Mouse (Mus musculus): ENCODE measurements around the gene 2310079G19Rik.

Gene 2310079G19Rik

GRCm38 (mm10) chr16:88627566-88627965, at the start of gene 2310079G19Rik:
Gene 2310079G19Rik (minus strand): TSS chr16:88627666.
- CTCF ChIA-PET = no interaction called here

- CTCF ChIA-PET = no interaction called here
These were observed 44.1 kb upstream of the 2310079G19Rik start, which contains the start of gene Krtap27-1 for GRCm38 (mm10) chr16:88671571-88671970. Gene Krtap27-1 (minus strand): TSS chr16:88671671.

- CTCF ChIA-PET = no interaction called here
These were observed 30.0 kb upstream of the 2310079G19Rik start for GRCm38 (mm10) chr16:88657426-88657825.

- CTCF ChIA-PET = no interaction called here
These were observed 24.5 kb upstream of the 2310079G19Rik start for GRCm38 (mm10) chr16:88651952-88652351.

GRCm38 (mm10) chr16:88651082-88651481, 23.6 kb upstream of the 2310079G19Rik start:
- CTCF ChIA-PET = no interaction called here

GRCm38 (mm10) chr16:88647358-88647846, 19.9 kb upstream of the 2310079G19Rik start, which contains the start of gene Krtap26-1:
Gene Krtap26-1 (minus strand): TSS chr16:88647796.
- CTCF ChIA-PET = no interaction called here

GRCm38 (mm10) chr16:88646366-88647111, 19.1 kb upstream of the 2310079G19Rik start:
- CTCF ChIA-PET = no interaction called here

GRCm38 (mm10) chr16:88640053-88640452, 12.6 kb upstream of the 2310079G19Rik start:
- CTCF ChIA-PET = no interaction called here

- CTCF ChIA-PET = no interaction called here
These were observed 7.7 kb upstream of the 2310079G19Rik start for GRCm38 (mm10) chr16:88635142-88635541.

- CTCF ChIA-PET = no interaction called here
These were observed 4.0 kb upstream of the 2310079G19Rik start for GRCm38 (mm10) chr16:88631474-88631873.

GRCm38 (mm10) chr16:88612712-88613111, 14.8 kb downstream of the 2310079G19Rik start:
- CTCF ChIA-PET = no interaction called here

GRCm38 (mm10) chr16:88611922-88612321, 15.5 kb downstream of the 2310079G19Rik start, which contains the start of gene Krtap24-1:
Gene Krtap24-1 (minus strand): TSS chr16:88612279.
- CTCF ChIA-PET = no interaction called here

- CTCF ChIA-PET = no interaction called here
These were observed 22.9 kb downstream of the 2310079G19Rik start for GRCm38 (mm10) chr16:88604570-88604969.

- CTCF ChIA-PET = no interaction called here
These were observed 25.0 kb downstream of the 2310079G19Rik start for GRCm38 (mm10) chr16:88602464-88602863.

GRCm38 (mm10) chr16:88600303-88600702, 27.2 kb downstream of the 2310079G19Rik start:
- CTCF ChIA-PET = no interaction called here

GRCm38 (mm10) chr16:88599504-88600237, 27.8 kb downstream of the 2310079G19Rik start:
- CTCF ChIA-PET = no interaction called here

- CTCF ChIA-PET = no interaction called here
These were observed 34.7 kb downstream of the 2310079G19Rik start for GRCm38 (mm10) chr16:88592758-88593157.

GRCm38 (mm10) chr16:88583338-88583737, 44.1 kb downstream of the 2310079G19Rik start:
- CTCF ChIA-PET = no interaction called here
